Mouse (Mus musculus) limb, embryonic 12.5 days (tissue): Measurements from ENCODE around the gene Cfap61. TPM values are rescaled to one million over a fixed set of nuclear protein-coding genes. Genes with fewer than 3 reads are reported as not detected.

Experiments used
- ATAC-seq: fragments of 200-750 bp; cut with Nextera tagmentation; 2 replicates; pipeline ENCODE4 v1.8.0; 2017; ENCODE audit warnings: low read depth, moderate TSS enrichment; ENCODE audit not compliant: insufficient number of reproducible peaks, insufficient read depth, low FRiP score, low TSS enrichment
- H3K27ac ChIP-seq: fragments of 300-500 bp; sonication (generic); 2 replicates; pipeline ENCODE4 v1.5.1; 2016; ENCODE audit warnings: mild to moderate bottlenecking, moderate library complexity
- H3K27me3 ChIP-seq: fragments of 300-500 bp; sonication (generic); 2 replicates; pipeline ENCODE4 v1.6.1; 2016; ENCODE audit warnings: mild to moderate bottlenecking, moderate library complexity
- H3K36me3 ChIP-seq: fragments of 300-500 bp; sonication (generic); 2 replicates; pipeline ENCODE4 v1.6.1; 2016; ENCODE audit warnings: mild to moderate bottlenecking, moderate library complexity
- H3K4me1 ChIP-seq: fragments of 300-500 bp; sonication (generic); replicated peaks from 2 replicates; pipeline ENCODE4 v1.6.1; 2016
- H3K4me2 ChIP-seq: fragments of 300-500 bp; sonication (generic); 2 replicates; pipeline ENCODE4 v1.6.1; 2016; ENCODE audit warnings: mild to moderate bottlenecking, moderate library complexity
- H3K4me3 ChIP-seq: fragments of 300-500 bp; sonication (generic); replicated peaks from 2 replicates; pipeline ENCODE4 v1.5.1; 2016; ENCODE audit warnings: mild to moderate bottlenecking
- H3K9ac ChIP-seq: fragments of 300-500 bp; sonication (generic); replicated peaks from 2 replicates; pipeline ENCODE4 v1.6.1; 2016; ENCODE audit warnings: mild to moderate bottlenecking, moderate library complexity
- H3K9me3 ChIP-seq: fragments of 300-500 bp; sonication (generic); 2 replicates; pipeline ENCODE4 v1.6.1; 2016; ENCODE audit warnings: mild to moderate bottlenecking, moderate library complexity
- WGBS: fragments of 180-500 bp; shearing (Covaris S2); methylation state at CpG from one replicate; pipeline ENCODE4 v1.1.7; 2016; 5-methylcytosine and 5-hydroxymethylcytosine counted together
- polyA plus RNA-seq: library from polyadenylated mRNA; unstranded; fragments of >200 nt; fragmentation: Nextera tagmentation; extraction: Ambion mirVana; gene quantifications from 2 replicates; pipeline ENCODE4 v1.2.1, GENCODE M21; 2016

Gene Cfap61
- polyA plus RNA-seq, 1 experiment from 2014 or later: 0.21 TPM

GRCm38 (mm10) chr2:146247576-146247975 lies 313.0 kb downstream of the Cfap61 start:
- Histone ChIP-seq H3K4me3 (no peak overlapping the region), H3K36me3 (no peaks in the 10 kb centered on the region), H3K9ac (no peak overlapping the region), H3K4me1 (peaks cover 9% of the 10 kb centered on the region), H3K9me3 (no peaks in the 10 kb centered on the region), H3K27me3 (no peaks in the 10 kb centered on the region; the same call in 1 of the 2 replicates), H3K27ac (no peak overlapping the region), H3K4me2 (no peak overlapping the region)
- WGBS: 44% methylated on average over 6 of the region's 6 CpGs
- no peak for ATAC-seq

GRCm38 (mm10) chr2:146249033-146249432 lies 314.4 kb downstream of the Cfap61 start:
- H3K36me3 ChIP-seq: no peaks in the 10 kb centered on the region
- peaks cover 9% of the 10 kb centered on the region for H3K4me1 ChIP-seq
- no peak overlapping the region for H3K4me2 ChIP-seq
- 85% methylated on average over 7 of the region's 7 CpGs for WGBS
- no peaks in the 10 kb centered on the region for H3K9me3 ChIP-seq
- no peak overlapping the region for H3K9ac ChIP-seq
- H3K27me3 ChIP-seq: no peaks in the 10 kb centered on the region; the same call in 1 of the 2 replicates
- H3K4me3 ChIP-seq: no peak overlapping the region
- ATAC-seq: peak; percentile 35; the same call in 1 of the 2 replicates
- no peak overlapping the region for H3K27ac ChIP-seq

- Histone ChIP-seq H3K9ac (no peak overlapping the region), H3K4me2 (no peak overlapping the region), H3K4me1 (peaks cover 9% of the 10 kb centered on the region), H3K9me3 (no peaks in the 10 kb centered on the region), H3K4me3 (no peak overlapping the region), H3K27ac (no peak overlapping the region), H3K36me3 (no peaks in the 10 kb centered on the region), H3K27me3 (no peaks in the 10 kb centered on the region; the same call in 1 of the 2 replicates)
- ATAC-seq: no peak
- 62% methylated on average over 6 of the region's 6 CpGs for WGBS
Measured at GRCm38 (mm10) chr2:146250236-146250904, 315.8 kb downstream of the Cfap61 start.

- H3K4me1 ChIP-seq: no peaks in the 10 kb centered on the region; the same call in 1 of the 2 replicates
Measured at GRCm38 (mm10) chr2:146254387-146254786, 319.8 kb downstream of the Cfap61 start.

GRCm38 (mm10) chr2:146255636-146256035 lies 321.1 kb downstream of the Cfap61 start:
- peaks cover 3% of the 10 kb centered on the region; the same call in 1 of the 2 replicates for H3K27me3 ChIP-seq
- H3K9ac ChIP-seq: no peak overlapping the region
- H3K36me3 ChIP-seq: no peaks in the 10 kb centered on the region
- no peak for ATAC-seq
- no peaks in the 10 kb centered on the region for H3K9me3 ChIP-seq
- no peak overlapping the region for H3K27ac ChIP-seq
- no peak overlapping the region for H3K4me2 ChIP-seq
- no peak overlapping the region for H3K4me3 ChIP-seq
- H3K4me1 ChIP-seq: peaks cover under 1% of the 10 kb centered on the region; the same call in 1 of the 2 replicates

More at GRCm38 (mm10) chr2:146254387-146254786, 319.8 kb downstream of the Cfap61 start:
- Histone ChIP-seq H3K4me3 (no peak overlapping the region), H3K27ac (no peak overlapping the region), H3K9ac (no peak overlapping the region), H3K27me3 (peaks cover 3% of the 10 kb centered on the region; the same call in 1 of the 2 replicates), H3K36me3 (no peaks in the 10 kb centered on the region), H3K9me3 (no peaks in the 10 kb centered on the region), H3K4me2 (no peak overlapping the region)
- no peak for ATAC-seq
- WGBS: 83% methylated on average over 1 of the region's 1 CpGs

GRCm38 (mm10) chr2:146256321-146256875 lies 321.8 kb downstream of the Cfap61 start:
- ATAC-seq: no peak
- H3K4me2 ChIP-seq: no peak overlapping the region
- peaks cover 3% of the 10 kb centered on the region; the same call in 1 of the 2 replicates for H3K27me3 ChIP-seq
- H3K9me3 ChIP-seq: no peaks in the 10 kb centered on the region
- H3K4me3 ChIP-seq: no peak overlapping the region
- 58% methylated on average over 3 of the region's 3 CpGs for WGBS
- no peak overlapping the region for H3K9ac ChIP-seq
- no peaks in the 10 kb centered on the region for H3K36me3 ChIP-seq
- peaks cover 7% of the 10 kb centered on the region; the same call in 1 of the 2 replicates for H3K4me1 ChIP-seq
- no peak overlapping the region for H3K27ac ChIP-seq

- ATAC-seq: no peak
- Histone ChIP-seq H3K4me1 (peaks cover 13% of the 10 kb centered on the region), H3K9me3 (no peaks in the 10 kb centered on the region), H3K27ac (no peak overlapping the region), H3K36me3 (no peaks in the 10 kb centered on the region), H3K4me3 (no peak overlapping the region), H3K9ac (no peak overlapping the region), H3K27me3 (peaks cover 3% of the 10 kb centered on the region; the same call in 1 of the 2 replicates), H3K4me2 (no peak overlapping the region)
- WGBS: 43% methylated on average over 3 of the region's 3 CpGs
Measured at GRCm38 (mm10) chr2:146257037-146257436, 322.5 kb downstream of the Cfap61 start.

- Histone ChIP-seq H3K4me1 (peaks cover 19% of the 10 kb centered on the region), H3K27me3 (peaks cover 3% of the 10 kb centered on the region; the same call in 1 of the 2 replicates), H3K9me3 (no peaks in the 10 kb centered on the region), H3K36me3 (no peaks in the 10 kb centered on the region), H3K27ac (no peak overlapping the region), H3K4me3 (no peak overlapping the region), H3K4me2 (no peak overlapping the region), H3K9ac (no peak overlapping the region)
- WGBS: 88% methylated on average over 3 of the region's 3 CpGs
- ATAC-seq: no peak
Measured at GRCm38 (mm10) chr2:146257609-146258008, 323.0 kb downstream of the Cfap61 start.

- WGBS: 46% methylated on average over 10 of the region's 10 CpGs
- Histone ChIP-seq H3K27ac (no peak overlapping the region), H3K4me1 (peaks cover 19% of the 10 kb centered on the region), H3K9me3 (no peaks in the 10 kb centered on the region), H3K27me3 (peaks cover 3% of the 10 kb centered on the region; the same call in 1 of the 2 replicates), H3K36me3 (no peaks in the 10 kb centered on the region), H3K9ac (no peak overlapping the region), H3K4me2 (no peak overlapping the region), H3K4me3 (no peak overlapping the region)
- no peak for ATAC-seq
Measured at GRCm38 (mm10) chr2:146258736-146259469, 324.3 kb downstream of the Cfap61 start.

- WGBS: 43% methylated on average over 18 of the region's 18 CpGs
- no peak overlapping the region for H3K27ac ChIP-seq
- H3K27me3 ChIP-seq: peaks cover 3% of the 10 kb centered on the region; the same call in 1 of the 2 replicates
- no peak for ATAC-seq
- H3K9ac ChIP-seq: no peak overlapping the region
- no peaks in the 10 kb centered on the region for H3K36me3 ChIP-seq
- H3K9me3 ChIP-seq: no peaks in the 10 kb centered on the region
- H3K4me3 ChIP-seq: no peak overlapping the region
- H3K4me2 ChIP-seq: no peak overlapping the region
- peaks cover 19% of the 10 kb centered on the region for H3K4me1 ChIP-seq
Measured at GRCm38 (mm10) chr2:146259787-146260560, 325.4 kb downstream of the Cfap61 start.
